In the genomic region with DNA sequence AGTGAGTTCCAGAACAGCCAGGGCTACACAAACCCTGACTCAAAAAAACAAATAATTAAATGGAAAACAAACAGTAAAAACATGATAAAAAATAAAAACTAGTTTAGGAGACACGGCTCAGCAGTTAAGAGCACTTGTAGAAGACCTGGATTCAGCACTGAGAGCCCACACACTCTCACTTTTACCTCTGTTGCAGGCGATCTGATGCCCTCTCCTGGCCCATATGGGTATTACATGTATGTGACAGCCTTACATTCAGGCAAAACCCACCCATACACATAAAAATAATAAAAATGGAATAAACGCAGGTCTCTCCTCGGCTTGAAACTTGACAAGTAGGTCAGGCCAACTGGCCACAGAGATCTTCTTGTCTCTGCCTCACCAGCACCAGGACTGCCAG, we compare ENCODE assay signal across 8 mouse cellular contexts. TPM values are rescaled to one million over a fixed set of nuclear protein-coding genes. Genes with fewer than 3 reads are reported as not detected.
DNase-seq lines count a peak whose midpoint lies in the region; ATAC-seq lines count a peak whose summit lies in the region.

No protein-coding gene starts in this region.

- no peak overlapping the region for H3K9ac ChIP-seq in midbrain, embryonic 11.5 days (ENCODE audit: low read length)

- no peaks in the 10 kb centered on the region for H3K36me3 ChIP-seq in midbrain, embryonic 11.5 days (ENCODE audit: control insufficient read depth, insufficient read depth, low read length)

- no peak overlapping the region for H3K4me2 ChIP-seq in midbrain, embryonic 11.5 days

- no peaks in the 10 kb centered on the region for H3K27me3 ChIP-seq in midbrain, embryonic 11.5 days (ENCODE audit: control insufficient read depth, insufficient read depth, low read length)

- ATAC-seq in frontal cortex, adult (ENCODE audit: low TSS enrichment): peak; percentile 79
- ATAC-seq in midbrain, embryonic 11.5 days (ENCODE audit: low FRiP score): peak; percentile 44; the same call in 1 of the 2 replicates

- H3K9me3 ChIP-seq in midbrain, embryonic 11.5 days (ENCODE audit: control insufficient read depth, low read length): no peaks in the 10 kb centered on the region

- H3K4me3 ChIP-seq in midbrain, embryonic 11.5 days (ENCODE audit: low read depth, low read length): no peak overlapping the region

- peaks cover 2% of the 10 kb centered on the region; the same call in 1 of the 2 replicates for H3K4me1 ChIP-seq in midbrain, embryonic 11.5 days (ENCODE audit: control insufficient read depth, insufficient read depth, low read length)

- WGBS in midbrain, embryonic 11.5 days: 19% methylated on average over 4 of the region's 4 CpGs

- no peak overlapping the region for H3K27ac ChIP-seq in midbrain, embryonic 11.5 days (ENCODE audit: low read depth, low read length)

- peak; percentile 69 for DNase-seq in urinary bladder, postnatal 25 days (ENCODE audit: low spot score)
- no peak for DNase-seq in urinary bladder, postnatal 10 days (ENCODE audit: low spot score)
- peak; percentile 77 for DNase-seq in cerebellum, adult 9-11 months
- peak; percentile 89 for DNase-seq in induced T-regulatory cell, adult 2 months (ENCODE audit: low read depth)
- DNase-seq in left cerebral cortex, adult 18-20 months (ENCODE audit: low spot score in 2 of 2): peak; percentile 80 to 89
- peak; percentile 98 for DNase-seq in midbrain, embryonic 11.5 days (ENCODE audit: low spot score, missing footprints)
- DNase-seq in spleen, adult 12 weeks (ENCODE audit: low spot score): peak; percentile 62

RNA-seq across cellular contexts. Expression of a gene that starts 10.3 kb away (rescaled TPM):
- total RNA-seq in left cerebral cortex, adult 18-20 months (2021): under 1 TPM in 1 of 2 experiments, not detected in 1; 0.93 TPM
- not detected in 2 replicates for polyA plus RNA-seq in midbrain, embryonic 11.5 days (2014; fragmentation: Nextera tagmentation; extraction: Ambion mirVana)

RNA-seq across cellular contexts. Expression of a gene that starts 12.2 kb away (rescaled TPM):
- total RNA-seq in left cerebral cortex, adult 18-20 months (2021): 100 to 1,000 TPM; 257 to 271 TPM
- polyA plus RNA-seq in midbrain, embryonic 11.5 days (2014; fragmentation: Nextera tagmentation; extraction: Ambion mirVana): 848 and 902 TPM in 2 replicates

RNA-seq across cellular contexts. Expression of a gene that starts 39.1 kb away (rescaled TPM):
- 100 to 1,000 TPM; 398 to 431 TPM for total RNA-seq in left cerebral cortex, adult 18-20 months (2021)
- polyA plus RNA-seq in midbrain, embryonic 11.5 days (2014; fragmentation: Nextera tagmentation; extraction: Ambion mirVana): 237 and 254 TPM in 2 replicates
